Mouse (Mus musculus) layer of hippocampus, adult 6 months (tissue): ENCODE data around the gene Rbmy. TPM values are rescaled to one million over a fixed set of nuclear protein-coding genes. Genes with fewer than 3 reads are reported as not detected.

ENCODE experiments used
- long read RNA-seq, 2 experiments: library from polyadenylated mRNA; unstranded; transcript quantifications; one replicate each; pipeline ENCODE4 v2.0.0; 2019 to 2020
- polyA plus RNA-seq: library from polyadenylated mRNA; unstranded; fragments of <200 nt; fragmentation: Nextera tagmentation; gene quantifications from 2 replicates; pipeline ENCODE4 v1.2.3, GENCODE M21; 2021

The Rbmy gene
- polyA plus RNA-seq: not detected in 2 replicates
- long read RNA-seq, experiment 1: 0 reads
- long read RNA-seq, experiment 2: 0 reads

DNA sequence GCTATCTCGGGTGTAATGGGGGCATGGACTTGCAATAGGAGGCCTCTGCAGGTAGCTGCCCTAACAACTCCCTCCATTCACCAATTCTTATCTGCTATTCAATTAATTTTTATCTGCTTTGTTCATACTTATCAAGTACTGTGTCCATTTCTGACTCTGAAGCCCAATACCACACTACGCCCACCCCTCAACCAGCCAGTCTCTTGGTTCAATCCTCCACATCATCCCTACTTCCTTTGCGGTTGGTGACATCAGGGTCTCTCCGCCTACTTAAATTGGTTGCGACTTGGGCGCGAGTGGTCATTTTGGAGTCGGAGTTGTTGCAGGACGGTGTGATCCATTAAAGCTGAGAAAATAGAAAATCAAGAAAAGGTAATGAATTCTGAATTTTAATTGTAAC lies at the start of gene Rbmy, which contains the start of gene Gm10256:
Gene Rbmy (plus strand): TSS at position 301 of the 400 bp plus-strand sequence.
Gene Gm10256 (plus strand): TSS at position 320 of the 400 bp plus-strand sequence.

DNA sequence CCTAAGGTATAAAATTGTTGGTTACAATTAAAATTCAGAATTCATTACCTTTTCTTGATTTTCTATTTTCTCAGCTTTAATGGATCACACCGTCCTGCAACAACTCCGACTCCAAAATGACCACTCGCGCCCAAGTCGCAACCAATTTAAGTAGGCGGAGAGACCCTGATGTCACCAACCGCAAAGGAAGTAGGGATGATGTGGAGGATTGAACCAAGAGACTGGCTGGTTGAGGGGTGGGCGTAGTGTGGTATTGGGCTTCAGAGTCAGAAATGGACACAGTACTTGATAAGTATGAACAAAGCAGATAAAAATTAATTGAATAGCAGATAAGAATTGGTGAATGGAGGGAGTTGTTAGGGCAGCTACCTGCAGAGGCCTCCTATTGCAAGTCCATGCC lies 34.4 kb upstream of the Rbmy start, which contains the start of gene Gm4064:
Gene Gm4064 (minus strand): TSS at position 101 of the 400 bp plus-strand sequence.

Other genes with a start within 250 kb of the Rbmy start
- gene H2al2c, start 231.6 kb upstream of the Rbmy start, polyA plus RNA-seq: not detected in 2 replicates
- not detected in 2 replicates for gene Sry, start 167.0 kb upstream of the Rbmy start, polyA plus RNA-seq
- gene H2al2b, start 110.0 kb upstream of the Rbmy start, polyA plus RNA-seq: not detected in 2 replicates
- gene Gm4064, start 34.5 kb upstream of the Rbmy start, polyA plus RNA-seq: not detected in 2 replicates
- not detected in 2 replicates for gene Gm10256, start within 50 bp of the Rbmy start, polyA plus RNA-seq
- gene Gm10352, start 70.3 kb downstream of the Rbmy start, polyA plus RNA-seq: not detected in 2 replicates
- not detected in 2 replicates for gene Gm29289, start 101.9 kb downstream of the Rbmy start, polyA plus RNA-seq